Mouse (Mus musculus) midbrain, embryonic 13.5 days (tissue): ENCODE data around the gene Adamtsl1. TPM values are rescaled to one million over a fixed set of nuclear protein-coding genes. Genes with fewer than 3 reads are reported as not detected.

Experiments
- ATAC-seq: fragments of 200-750 bp; cut with Nextera tagmentation; 2 replicates; pipeline ENCODE4 v1.8.0; 2017; ENCODE audit warnings: mild to moderate bottlenecking, moderate TSS enrichment, moderate library complexity
- H3K27ac ChIP-seq: fragments of 300-500 bp; sonication (generic); 2 replicates; pipeline ENCODE4 v1.5.1; 2015; ENCODE audit warnings: inconsistent platforms, mild to moderate bottlenecking, moderate library complexity
- H3K27me3 ChIP-seq: fragments of 300-500 bp; sonication (generic); 2 replicates; pipeline ENCODE4 v1.6.1; 2015; ENCODE audit warnings: mild to moderate bottlenecking, inconsistent platforms
- H3K36me3 ChIP-seq: fragments of 300-500 bp; sonication (generic); 2 replicates; pipeline ENCODE4 v1.6.1; 2015; ENCODE audit warnings: mild to moderate bottlenecking, inconsistent platforms
- H3K4me1 ChIP-seq: fragments of 300-500 bp; sonication (generic); replicated peaks from 2 replicates; pipeline ENCODE4 v1.6.1; 2015; ENCODE audit warnings: inconsistent platforms
- H3K4me2 ChIP-seq: fragments of 300-500 bp; sonication (generic); replicated peaks from 2 replicates; pipeline ENCODE4 v1.6.1; 2015; ENCODE audit warnings: moderate library complexity, mild to moderate bottlenecking, inconsistent platforms
- H3K4me3 ChIP-seq: fragments of 300-500 bp; sonication (generic); replicated peaks from 2 replicates; pipeline ENCODE4 v1.5.1; 2015; ENCODE audit warnings: mild to moderate bottlenecking, inconsistent platforms
- H3K9ac ChIP-seq: fragments of 300-500 bp; sonication (generic); replicated peaks from 2 replicates; pipeline ENCODE4 v1.6.1; 2015; ENCODE audit warnings: mild to moderate bottlenecking, inconsistent platforms
- H3K9me3 ChIP-seq: fragments of 300-500 bp; sonication (generic); 2 replicates; pipeline ENCODE4 v1.6.1; 2016; ENCODE audit warnings: mild to moderate bottlenecking, inconsistent platforms
- WGBS: fragments of 180-500 bp; shearing (Covaris S2); methylation state at CpG from one replicate; pipeline ENCODE4 v1.1.7; 2015; 5-methylcytosine and 5-hydroxymethylcytosine counted together
- polyA plus RNA-seq: library from polyadenylated mRNA; unstranded; fragments of >200 nt; fragmentation: Nextera tagmentation; extraction: Ambion mirVana; gene quantifications from 2 replicates; pipeline ENCODE4 v1.2.1, GENCODE M21; 2015

The Adamtsl1 gene
- polyA plus RNA-seq, 1 experiment from 2014 or later = 5.2 TPM

- Histone ChIP-seq H3K36me3 (no peaks in the 10 kb centered on the region), H3K4me2 (no peak overlapping the region), H3K27me3 (0 out of 2 replicates have a peak, but pooled peaks cover 3% of the 10 kb centered on the region), H3K4me1 (0 out of 2 replicates have a peak, but pooled peaks cover 5% of the 10 kb centered on the region), H3K9me3 (no peaks in the 10 kb centered on the region), H3K9ac (no peak overlapping the region), H3K4me3 (no peak overlapping the region), H3K27ac (no peak overlapping the region)
- peak; percentile 43; the same call in 1 of the 2 replicates for ATAC-seq
- WGBS = 87% methylated on average over 1 of the region's 1 CpGs
Measured at GRCm38 (mm10) chr4:85819169-85819568, 305.2 kb downstream of the Adamtsl1 start.

GRCm38 (mm10) chr4:85819921-85820320, 305.9 kb downstream of the Adamtsl1 start:
- no peak for ATAC-seq
- WGBS = 50% methylated on average over 1 of the region's 1 CpGs
- Histone ChIP-seq H3K36me3 (no peaks in the 10 kb centered on the region), H3K9me3 (no peaks in the 10 kb centered on the region), H3K4me3 (no peak overlapping the region), H3K9ac (no peak overlapping the region), H3K4me2 (no peak overlapping the region), H3K4me1 (0 out of 2 replicates have a peak, but pooled peaks cover 5% of the 10 kb centered on the region), H3K27ac (no peak overlapping the region), H3K27me3 (0 out of 2 replicates have a peak, but pooled peaks cover 3% of the 10 kb centered on the region)

GRCm38 (mm10) chr4:85823952-85824704, 310.2 kb downstream of the Adamtsl1 start:
- Histone ChIP-seq H3K4me1 (0 out of 2 replicates have a peak, but pooled peaks cover 5% of the 10 kb centered on the region), H3K4me2 (no peak overlapping the region), H3K27me3 (no peaks in the 10 kb centered on the region), H3K36me3 (no peaks in the 10 kb centered on the region), H3K4me3 (no peak overlapping the region), H3K9me3 (no peaks in the 10 kb centered on the region), H3K27ac (peak overlapping the region; percentile 11; the same call in 1 of the 2 replicates), H3K9ac (no peak overlapping the region)
- WGBS = 55% methylated on average over 8 of the region's 8 CpGs
- peak; percentile 69 for ATAC-seq

GRCm38 (mm10) chr4:85824705-85825085, 310.7 kb downstream of the Adamtsl1 start:
- H3K36me3 ChIP-seq = no peaks in the 10 kb centered on the region
- 72% methylated on average over 1 of the region's 1 CpGs for WGBS
- 0 out of 2 replicates have a peak, but pooled peaks cover 5% of the 10 kb centered on the region for H3K4me1 ChIP-seq
- no peak overlapping the region for H3K9ac ChIP-seq
- H3K4me2 ChIP-seq = no peak overlapping the region
- H3K4me3 ChIP-seq = no peak overlapping the region
- no peak for ATAC-seq
- H3K9me3 ChIP-seq = no peaks in the 10 kb centered on the region
- H3K27me3 ChIP-seq = no peaks in the 10 kb centered on the region
- no peak overlapping the region for H3K27ac ChIP-seq

- peaks cover 4% of the 10 kb centered on the region; the same call in 1 of the 2 replicates for H3K4me1 ChIP-seq
- H3K9ac ChIP-seq = no peak overlapping the region
- H3K4me2 ChIP-seq = no peak overlapping the region
- no peak overlapping the region for H3K27ac ChIP-seq
- H3K27me3 ChIP-seq = no peaks in the 10 kb centered on the region
- H3K9me3 ChIP-seq = no peaks in the 10 kb centered on the region
- no peak overlapping the region for H3K4me3 ChIP-seq
- H3K36me3 ChIP-seq = no peaks in the 10 kb centered on the region
- peak; percentile 65; the same call in 1 of the 2 replicates for ATAC-seq
Measured at GRCm38 (mm10) chr4:85837058-85837457, 323.1 kb downstream of the Adamtsl1 start.

- no peak overlapping the region for H3K4me3 ChIP-seq
- H3K4me2 ChIP-seq = no peak overlapping the region
- 61% methylated on average over 5 of the region's 5 CpGs for WGBS
- H3K27ac ChIP-seq = no peak overlapping the region
- H3K9me3 ChIP-seq = no peaks in the 10 kb centered on the region
- H3K4me1 ChIP-seq = peaks cover 4% of the 10 kb centered on the region; the same call in 1 of the 2 replicates
- H3K9ac ChIP-seq = no peak overlapping the region
- no peaks in the 10 kb centered on the region for H3K27me3 ChIP-seq
- peak; percentile 87 for ATAC-seq
- H3K36me3 ChIP-seq = no peaks in the 10 kb centered on the region
Measured at GRCm38 (mm10) chr4:85837532-85837965, 323.6 kb downstream of the Adamtsl1 start.

- Histone ChIP-seq H3K4me2 (no peak overlapping the region), H3K27ac (no peak overlapping the region), H3K9me3 (no peaks in the 10 kb centered on the region), H3K36me3 (no peaks in the 10 kb centered on the region), H3K9ac (no peak overlapping the region), H3K27me3 (no peaks in the 10 kb centered on the region), H3K4me3 (no peak overlapping the region), H3K4me1 (peaks cover 3% of the 10 kb centered on the region; the same call in 1 of the 2 replicates)
- 81% methylated on average over 5 of the region's 5 CpGs for WGBS
- no peak for ATAC-seq
Measured at GRCm38 (mm10) chr4:85838031-85838430, 324.1 kb downstream of the Adamtsl1 start.

- Histone ChIP-seq H3K4me1 (peaks cover 3% of the 10 kb centered on the region; the same call in 1 of the 2 replicates), H3K36me3 (no peaks in the 10 kb centered on the region), H3K27ac (no peak overlapping the region), H3K27me3 (no peaks in the 10 kb centered on the region), H3K4me3 (no peak overlapping the region), H3K9ac (no peak overlapping the region), H3K9me3 (no peaks in the 10 kb centered on the region), H3K4me2 (no peak overlapping the region)
- ATAC-seq = peak; percentile 66
- WGBS = 71% methylated on average over 9 of the region's 9 CpGs
Measured at GRCm38 (mm10) chr4:85842113-85842512, 328.1 kb downstream of the Adamtsl1 start.

GRCm38 (mm10) chr4:85844381-85844780, 330.4 kb downstream of the Adamtsl1 start:
- Histone ChIP-seq H3K4me3 (no peak overlapping the region), H3K4me1 (0 out of 2 replicates have a peak, but pooled peaks cover 3% of the 10 kb centered on the region), H3K4me2 (no peak overlapping the region), H3K36me3 (no peaks in the 10 kb centered on the region), H3K27ac (no peak overlapping the region), H3K27me3 (no peaks in the 10 kb centered on the region), H3K9me3 (no peaks in the 10 kb centered on the region), H3K9ac (no peak overlapping the region)
- no peak for ATAC-seq

- no peak overlapping the region for H3K27ac ChIP-seq
- H3K27me3 ChIP-seq = no peaks in the 10 kb centered on the region
- no peak overlapping the region for H3K4me2 ChIP-seq
- 21% methylated on average over 7 of the region's 7 CpGs for whole genome bisulfite sequencing
- no peak for ATAC-seq
- 0 out of 2 replicates have a peak, but pooled peaks cover 3% of the 10 kb centered on the region for H3K4me1 ChIP-seq
- no peaks in the 10 kb centered on the region for H3K9me3 ChIP-seq
- H3K36me3 ChIP-seq = no peaks in the 10 kb centered on the region
- no peak overlapping the region for H3K4me3 ChIP-seq
- H3K9ac ChIP-seq = no peak overlapping the region
Measured at GRCm38 (mm10) chr4:85845931-85846330, 332.0 kb downstream of the Adamtsl1 start.

GRCm38 (mm10) chr4:85853401-85853800, 339.4 kb downstream of the Adamtsl1 start:
- WGBS = 89% methylated on average over 7 of the region's 7 CpGs

GRCm38 (mm10) chr4:85854507-85854906, 340.5 kb downstream of the Adamtsl1 start:
- H3K4me3 ChIP-seq = no peak overlapping the region
- H3K27me3 ChIP-seq = no peaks in the 10 kb centered on the region
- H3K4me1 ChIP-seq = no peaks in the 10 kb centered on the region
- no peaks in the 10 kb centered on the region for H3K36me3 ChIP-seq
- no peak overlapping the region for H3K9ac ChIP-seq
- no peak overlapping the region for H3K27ac ChIP-seq
- no peaks in the 10 kb centered on the region for H3K9me3 ChIP-seq
- 82% methylated on average over 8 of the region's 8 CpGs for WGBS
- no peak overlapping the region for H3K4me2 ChIP-seq
- no peak for ATAC-seq

More at GRCm38 (mm10) chr4:85853401-85853800, 339.4 kb downstream of the Adamtsl1 start:
- Histone ChIP-seq H3K4me1 (no peaks in the 10 kb centered on the region), H3K27ac (no peak overlapping the region), H3K4me3 (no peak overlapping the region), H3K9me3 (no peaks in the 10 kb centered on the region), H3K9ac (no peak overlapping the region), H3K27me3 (no peaks in the 10 kb centered on the region), H3K36me3 (no peaks in the 10 kb centered on the region), H3K4me2 (no peak overlapping the region)
- ATAC-seq = no peak
